Mouse (Mus musculus) embryonic facial prominence, embryonic 10.5 days (tissue): ENCODE results near the gene Kcnn3. TPM values are rescaled to one million over a fixed set of nuclear protein-coding genes. Genes with fewer than 3 reads are reported as not detected.

Source experiments
- DNase-seq: peaks from one replicate; pipeline ENCODE4 v3.0.0-alpha.2; 2017; ENCODE audit warnings: low spot score
- H3K27ac ChIP-seq: fragments of 300-500 bp; sonication (generic); replicated peaks from 2 replicates; pipeline ENCODE4 v1.5.1; 2016; ENCODE audit warnings: mild to moderate bottlenecking
- H3K27me3 ChIP-seq: fragments of 300-500 bp; sonication (generic); replicated peaks from 2 replicates; pipeline ENCODE4 v1.6.1; 2016; ENCODE audit warnings: low read depth, mild to moderate bottlenecking; ENCODE audit not compliant: poor library complexity, severe bottlenecking
- H3K36me3 ChIP-seq: fragments of 300-500 bp; sonication (generic); replicated peaks from 2 replicates; pipeline ENCODE4 v1.6.1; 2016; ENCODE audit warnings: mild to moderate bottlenecking, moderate library complexity
- H3K4me1 ChIP-seq: fragments of 300-500 bp; sonication (generic); 2 replicates; pipeline ENCODE4 v1.6.1; 2016
- H3K4me3 ChIP-seq: fragments of 300-500 bp; sonication (generic); 2 replicates; pipeline ENCODE4 v1.5.1; 2016; ENCODE audit warnings: mild to moderate bottlenecking, moderate library complexity
- H3K9me3 ChIP-seq: fragments of 300-500 bp; sonication (generic); 2 replicates; pipeline ENCODE4 v1.6.1; 2016; ENCODE audit warnings: mild to moderate bottlenecking
- WGBS: fragments of 180-500 bp; shearing (Covaris S2); methylation state at CpG from one replicate; pipeline ENCODE4 v1.1.7; 2016; 5-methylcytosine and 5-hydroxymethylcytosine counted together
- polyA plus RNA-seq: library from polyadenylated mRNA; unstranded; fragments of >200 nt; fragmentation: Nextera tagmentation; extraction: Ambion mirVana; gene quantifications from 2 replicates; pipeline ENCODE4 v1.2.1, GENCODE M21; 2016

Kcnn3 gene
- polyA plus RNA-seq, 1 experiment from 2014 or later = 0.62 TPM

DNA sequence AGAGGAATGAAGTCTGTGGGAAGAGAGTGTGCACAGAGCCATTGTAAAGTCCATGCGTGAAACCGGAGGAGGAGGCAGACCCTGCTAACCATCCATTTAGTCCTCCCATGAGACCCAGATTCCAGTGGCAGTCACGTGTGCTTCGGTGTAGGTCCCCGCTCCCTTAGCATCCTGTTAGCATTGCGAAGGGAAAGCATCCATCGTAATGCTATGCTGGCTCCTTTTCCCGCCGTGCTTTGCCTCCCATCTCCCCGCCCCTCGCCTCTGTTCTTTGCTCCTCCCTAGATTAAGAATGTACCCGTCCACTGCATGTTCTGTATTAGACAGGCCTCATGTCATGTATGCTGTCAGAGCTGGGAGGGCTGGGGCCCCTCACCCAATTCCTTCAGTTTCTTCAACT is 144.8 kb downstream of the Kcnn3 start:
- peak; percentile 33 for DNase-seq
- Histone ChIP-seq H3K27me3 (0 out of 2 replicates have a peak, but pooled peaks cover 4% of the 10 kb centered on the region), H3K36me3 (no peaks in the 10 kb centered on the region), H3K4me1 (peaks cover 46% of the 10 kb centered on the region), H3K27ac (no peak overlapping the region), H3K4me3 (no peak overlapping the region), H3K9me3 (no peaks in the 10 kb centered on the region)
- WGBS = 66% methylated on average over 12 of the region's 12 CpGs

DNA sequence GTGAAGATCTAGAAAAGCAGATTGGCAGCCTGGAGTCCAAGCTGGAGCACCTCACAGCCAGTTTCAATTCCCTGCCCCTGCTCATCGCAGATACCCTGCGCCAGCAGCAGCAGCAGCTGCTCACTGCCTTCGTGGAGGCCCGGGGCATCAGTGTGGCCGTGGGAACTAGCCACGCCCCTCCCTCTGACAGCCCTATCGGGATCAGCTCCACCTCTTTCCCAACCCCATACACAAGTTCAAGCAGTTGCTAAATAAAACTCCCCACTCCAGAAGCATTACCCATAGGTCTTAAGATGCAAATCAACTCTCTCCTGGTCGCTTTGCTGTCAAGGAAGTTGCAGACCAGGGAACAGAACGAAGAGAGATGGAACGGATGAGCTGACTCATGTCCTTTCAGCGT is 147.2 kb downstream of the Kcnn3 start:
- H3K4me1 ChIP-seq = peaks cover 46% of the 10 kb centered on the region
- H3K36me3 ChIP-seq = no peaks in the 10 kb centered on the region
- no peak for DNase-seq
- 0 out of 2 replicates have a peak overlapping the region, but pooled peaks have one; percentile 21 for H3K27ac ChIP-seq
- H3K4me3 ChIP-seq = no peak overlapping the region
- 0 out of 2 replicates have a peak, but pooled peaks cover 4% of the 10 kb centered on the region for H3K27me3 ChIP-seq
- no peaks in the 10 kb centered on the region for H3K9me3 ChIP-seq
- 42% methylated on average over 11 of the region's 11 CpGs for WGBS

DNA sequence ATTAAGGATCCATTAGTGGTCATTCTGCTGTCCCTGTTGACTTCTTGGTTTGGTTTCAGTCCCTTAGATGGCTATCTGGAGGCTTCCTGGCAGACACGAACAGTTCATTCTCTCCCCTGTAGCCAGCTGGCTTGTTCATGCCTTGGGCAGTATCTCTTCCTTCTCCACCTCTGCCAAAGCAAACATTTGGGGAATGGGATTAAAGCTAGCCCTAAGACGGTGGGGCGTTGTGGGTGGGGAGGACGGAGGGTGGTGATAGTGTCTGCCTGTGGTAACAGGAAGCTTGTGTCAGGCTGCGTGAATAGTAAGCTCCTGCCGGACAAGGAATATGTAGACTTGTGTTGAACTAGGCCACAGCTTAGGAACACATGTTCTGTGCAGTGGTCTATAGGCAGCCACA is 151.4 kb downstream of the Kcnn3 start:
- H3K27ac ChIP-seq = no peak overlapping the region
- no peaks in the 10 kb centered on the region for H3K27me3 ChIP-seq
- no peak for DNase-seq
- WGBS = 72% methylated on average over 6 of the region's 6 CpGs
- H3K9me3 ChIP-seq = no peaks in the 10 kb centered on the region
- H3K4me3 ChIP-seq = no peak overlapping the region
- no peaks in the 10 kb centered on the region for H3K36me3 ChIP-seq
- peaks cover 10% of the 10 kb centered on the region for H3K4me1 ChIP-seq

DNA sequence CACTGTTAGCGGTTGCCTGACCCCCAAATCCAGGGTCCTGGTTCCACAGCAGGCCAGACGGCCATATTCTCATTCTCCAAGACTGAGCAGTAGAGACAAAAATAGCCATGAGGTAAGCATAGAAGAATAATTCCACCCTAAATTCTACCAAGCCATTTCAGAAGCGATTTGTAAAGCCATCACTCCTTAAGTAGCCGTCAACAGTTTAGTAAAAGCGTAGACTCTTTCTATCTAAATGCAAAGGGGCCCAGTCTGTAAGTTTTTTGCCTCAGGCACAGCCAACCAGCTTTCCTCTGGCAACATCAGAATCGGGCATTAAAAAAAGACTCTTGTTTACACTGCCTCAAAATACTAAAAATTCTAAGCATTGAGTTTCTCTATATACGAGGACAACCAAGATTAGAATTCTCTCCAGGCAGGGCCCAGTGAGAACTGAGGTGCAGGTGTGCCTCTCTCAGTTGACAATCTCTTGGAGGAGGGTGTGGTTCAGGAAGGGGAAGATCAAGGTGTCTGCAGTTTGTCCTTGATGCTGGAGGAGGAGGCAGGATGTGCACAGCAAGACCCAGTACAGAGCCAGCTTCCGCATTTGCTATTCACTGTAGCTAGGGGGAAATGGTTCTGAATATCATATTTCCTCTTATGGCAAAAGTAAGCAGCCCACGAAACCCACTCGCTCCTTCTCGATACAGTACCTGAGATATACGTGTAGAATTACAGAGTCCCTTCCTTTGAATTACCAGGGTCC is 152.8 kb downstream of the Kcnn3 start:
- Histone ChIP-seq H3K4me3 (no peak overlapping the region), H3K4me1 (peaks cover 4% of the 10 kb centered on the region; the same call in 1 of the 2 replicates), H3K36me3 (no peaks in the 10 kb centered on the region), H3K9me3 (no peaks in the 10 kb centered on the region), H3K27me3 (no peaks in the 10 kb centered on the region), H3K27ac (no peak overlapping the region)
- 86% methylated on average over 12 of the region's 12 CpGs for WGBS
- no peak for DNase-seq

DNA sequence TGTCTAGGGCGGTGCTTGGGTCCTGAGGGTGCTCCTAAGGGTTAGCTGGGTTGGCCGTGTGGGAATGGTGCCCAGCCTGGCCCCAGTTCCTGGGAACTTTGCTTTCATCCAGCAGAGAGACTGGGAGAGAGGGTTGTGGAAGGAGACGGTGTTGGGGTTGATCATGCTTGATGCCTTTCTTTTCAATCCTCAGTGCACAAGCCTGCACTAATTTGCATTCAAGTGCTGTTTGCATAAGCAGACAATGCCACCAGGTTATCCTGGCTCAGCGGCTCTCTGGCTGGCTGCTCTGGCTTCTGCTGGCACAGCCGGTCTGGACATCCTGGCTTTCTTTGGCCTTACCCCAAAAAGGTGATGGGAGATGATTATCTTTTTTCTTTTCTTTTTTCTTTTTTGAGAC is 157.7 kb downstream of the Kcnn3 start:
- Histone ChIP-seq H3K27ac (no peak overlapping the region), H3K27me3 (0 out of 2 replicates have a peak, but pooled peaks cover 6% of the 10 kb centered on the region), H3K9me3 (no peaks in the 10 kb centered on the region), H3K4me3 (no peak overlapping the region), H3K36me3 (no peaks in the 10 kb centered on the region), H3K4me1 (peaks cover 10% of the 10 kb centered on the region; the same call in 1 of the 2 replicates)
- DNase-seq = no peak
- WGBS = 68% methylated on average over 5 of the region's 5 CpGs

DNA sequence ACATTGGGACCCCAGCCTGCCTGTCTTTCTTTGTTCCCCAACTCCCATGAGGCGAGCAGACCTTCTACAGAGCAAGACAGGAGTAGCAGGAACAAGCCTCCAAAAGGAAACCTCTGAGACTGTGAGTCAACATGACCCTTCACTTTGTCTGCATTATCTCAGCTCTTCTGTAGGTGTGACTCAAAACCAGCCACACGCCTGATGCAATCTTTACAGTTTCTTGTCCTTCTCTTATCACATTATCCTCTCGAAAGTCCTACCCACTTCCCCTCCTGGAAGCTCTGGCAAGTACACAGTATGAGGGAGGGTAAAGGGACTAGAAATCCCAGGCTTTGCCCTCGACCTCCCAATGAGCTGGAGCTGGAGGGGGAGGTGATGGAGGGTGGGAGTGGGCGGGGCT is 166.1 kb downstream of the Kcnn3 start:
- Histone ChIP-seq H3K36me3 (no peaks in the 10 kb centered on the region), H3K4me1 (peaks cover 16% of the 10 kb centered on the region; the same call in 1 of the 2 replicates), H3K27me3 (peaks cover 20% of the 10 kb centered on the region; the same call in 1 of the 2 replicates), H3K4me3 (no peak overlapping the region), H3K27ac (no peak overlapping the region), H3K9me3 (0 out of 2 replicates have a peak, but pooled peaks cover 3% of the 10 kb centered on the region)
- DNase-seq = no peak
- 56% methylated on average over 5 of the region's 5 CpGs for WGBS

DNA sequence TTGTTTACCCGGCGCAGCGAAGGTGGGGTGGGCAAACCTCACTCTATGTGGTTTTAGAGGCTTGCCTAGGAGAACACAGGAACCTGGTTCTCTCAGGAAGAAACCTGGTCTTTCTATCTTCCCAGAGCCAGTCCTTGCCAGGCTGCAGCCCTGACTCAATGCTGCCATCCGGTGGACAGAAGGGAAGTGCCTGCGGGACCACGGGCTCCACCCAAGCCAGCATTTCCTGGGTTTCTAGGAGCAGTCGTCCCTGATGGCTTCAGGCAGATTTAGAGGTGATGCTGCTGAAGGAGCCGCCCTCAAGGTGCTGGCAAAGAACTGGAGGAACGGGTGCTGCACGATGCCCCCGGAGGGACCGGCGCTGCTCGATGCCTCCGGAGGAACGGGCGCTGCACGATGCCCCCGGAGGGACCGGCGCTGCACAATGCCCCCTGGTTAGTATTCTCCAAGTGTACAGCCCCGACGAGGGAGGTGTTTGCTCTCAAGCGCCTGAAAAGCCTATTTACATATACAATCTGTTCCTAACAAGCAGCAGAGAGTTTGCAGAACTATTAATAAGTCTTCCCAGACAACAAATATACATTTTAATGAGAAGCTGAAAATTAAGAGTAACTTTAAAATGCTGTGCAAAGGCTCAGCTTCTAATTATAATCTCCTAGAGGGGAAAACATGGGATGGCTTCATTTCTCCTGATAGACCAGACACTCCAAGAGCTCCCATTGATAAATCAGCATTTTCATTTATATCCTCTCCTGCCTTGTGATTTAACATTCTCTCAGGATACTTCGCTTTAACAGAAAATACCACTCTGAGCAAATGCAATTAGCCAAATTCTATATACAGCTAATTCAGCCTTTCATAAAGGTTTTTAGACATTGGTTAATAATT is 169.0 kb downstream of the Kcnn3 start:
- H3K4me1 ChIP-seq = peaks cover 9% of the 10 kb centered on the region; the same call in 1 of the 2 replicates
- DNase-seq = peak; percentile 88
- 0 out of 2 replicates have a peak, but pooled peaks cover 9% of the 10 kb centered on the region for H3K9me3 ChIP-seq
- H3K36me3 ChIP-seq = no peaks in the 10 kb centered on the region
- peaks cover 9% of the 10 kb centered on the region; the same call in 1 of the 2 replicates for H3K27me3 ChIP-seq
- 5% methylated on average over 25 of the region's 25 CpGs for WGBS
- H3K4me3 ChIP-seq = peak overlapping the region; percentile 61
- H3K27ac ChIP-seq = peak overlapping the region; percentile 82

DNA sequence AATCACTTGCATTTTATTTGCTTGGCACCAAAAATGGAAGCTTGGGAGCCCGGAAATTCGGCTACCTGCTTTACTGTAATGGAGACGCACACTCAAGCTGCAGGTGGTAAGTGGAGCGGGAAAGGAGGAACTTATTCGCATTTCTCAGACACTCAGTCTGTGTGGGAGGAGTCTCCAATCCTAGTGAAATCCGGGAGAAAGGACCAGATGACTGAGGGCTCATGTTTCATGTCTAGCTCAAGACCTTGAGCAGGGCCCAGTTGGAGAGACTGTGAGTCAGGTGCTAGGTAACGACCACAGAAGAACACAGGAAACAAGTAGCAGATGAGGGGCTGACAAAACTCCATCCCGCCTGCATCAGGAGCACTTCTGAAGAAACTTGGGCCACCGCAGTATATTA is 171.8 kb downstream of the Kcnn3 start:
- peaks cover 9% of the 10 kb centered on the region; the same call in 1 of the 2 replicates for H3K27me3 ChIP-seq
- H3K4me3 ChIP-seq = no peak overlapping the region
- 0 out of 2 replicates have a peak, but pooled peaks cover 10% of the 10 kb centered on the region for H3K9me3 ChIP-seq
- H3K27ac ChIP-seq = no peak overlapping the region
- WGBS = 69% methylated on average over 9 of the region's 9 CpGs
- no peak for DNase-seq
- no peaks in the 10 kb centered on the region for H3K36me3 ChIP-seq
- peaks cover 9% of the 10 kb centered on the region; the same call in 1 of the 2 replicates for H3K4me1 ChIP-seq

DNA sequence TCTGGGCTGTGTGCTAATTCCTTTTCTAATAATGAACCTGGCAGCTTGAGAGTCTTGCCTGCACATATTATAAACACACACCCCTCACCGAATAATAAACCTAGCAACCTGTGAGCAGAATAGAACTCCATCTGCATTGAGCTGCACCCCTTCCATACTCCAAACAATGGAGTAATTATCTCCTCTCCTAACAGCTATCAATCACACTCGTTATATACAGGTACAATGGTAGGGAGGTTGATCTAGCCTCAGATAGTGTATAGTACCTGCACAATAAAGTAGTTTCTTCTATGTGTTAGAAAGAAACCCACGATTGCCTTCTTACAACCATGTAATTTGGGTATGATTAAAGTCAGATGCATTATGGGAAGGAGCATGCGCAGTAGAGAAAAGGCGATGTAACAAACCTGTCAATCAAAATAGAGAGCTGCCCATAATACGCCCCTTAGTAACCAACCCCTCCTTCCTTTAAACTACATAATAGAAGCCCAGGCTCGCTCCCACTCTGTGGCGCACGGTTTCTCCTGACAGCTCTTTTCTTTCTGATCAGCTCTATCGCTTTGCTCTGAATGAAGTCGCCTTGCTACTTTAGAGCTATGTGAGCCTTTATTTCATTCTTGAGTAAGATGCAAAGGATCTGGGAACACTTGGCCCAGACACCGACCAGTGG is 176.3 kb downstream of the Kcnn3 start:
- no peak for DNase-seq
- no peak overlapping the region for H3K27ac ChIP-seq
- H3K27me3 ChIP-seq = no peaks in the 10 kb centered on the region
- no peaks in the 10 kb centered on the region for H3K4me1 ChIP-seq
- WGBS = 85% methylated on average over 12 of the region's 12 CpGs
- no peak overlapping the region for H3K4me3 ChIP-seq
- no peaks in the 10 kb centered on the region for H3K36me3 ChIP-seq
- H3K9me3 ChIP-seq = 0 out of 2 replicates have a peak, but pooled peaks cover 7% of the 10 kb centered on the region

DNA sequence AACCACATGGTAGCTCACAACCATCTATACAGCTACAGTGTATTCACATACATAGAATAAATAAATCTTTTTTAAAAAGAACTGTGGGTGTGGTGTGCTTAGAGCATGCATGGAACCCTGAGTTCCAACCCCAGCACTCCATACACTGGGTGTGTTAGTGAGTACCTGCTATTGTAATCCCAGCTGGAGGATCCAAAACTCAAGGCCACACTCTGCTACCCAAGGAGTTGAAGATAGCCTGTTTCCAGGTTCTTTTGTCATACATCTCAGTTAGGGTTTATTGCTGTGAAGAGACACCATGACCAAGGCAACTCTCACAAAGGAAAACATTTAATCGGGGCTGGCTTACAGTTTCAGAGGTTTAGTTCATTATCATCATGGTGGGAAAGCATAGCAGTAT is 179.0 kb downstream of the Kcnn3 start:
- Histone ChIP-seq H3K9me3 (0 out of 2 replicates have a peak, but pooled peaks cover under 1% of the 10 kb centered on the region), H3K4me3 (no peak overlapping the region), H3K27me3 (no peaks in the 10 kb centered on the region), H3K27ac (no peak overlapping the region), H3K36me3 (no peaks in the 10 kb centered on the region), H3K4me1 (0 out of 2 replicates have a peak, but pooled peaks cover 2% of the 10 kb centered on the region)
- no peak for DNase-seq
- WGBS = 91% methylated on average over 1 of the region's 1 CpGs

DNA sequence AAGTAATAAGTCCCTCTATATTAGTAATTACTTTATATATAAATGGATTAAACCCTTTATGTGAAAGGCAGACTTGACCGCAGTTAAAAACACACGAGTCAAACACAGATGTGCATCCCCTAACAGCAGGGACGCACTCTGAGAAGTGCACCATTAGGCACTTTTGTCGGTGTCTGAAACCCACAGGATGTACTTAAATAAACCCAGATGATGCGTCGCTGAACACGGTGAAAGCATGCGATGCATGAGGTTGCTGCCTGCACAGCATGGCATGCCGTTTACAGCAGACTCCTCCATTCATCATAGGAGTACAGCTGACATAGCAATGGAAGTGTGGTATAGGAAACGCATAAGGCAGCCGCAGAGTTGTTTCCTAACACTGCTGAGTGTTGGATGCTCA is 180.5 kb downstream of the Kcnn3 start:
- Histone ChIP-seq H3K27ac (no peak overlapping the region), H3K36me3 (no peaks in the 10 kb centered on the region), H3K4me1 (0 out of 2 replicates have a peak, but pooled peaks cover 2% of the 10 kb centered on the region), H3K9me3 (no peaks in the 10 kb centered on the region), H3K27me3 (no peaks in the 10 kb centered on the region), H3K4me3 (no peak overlapping the region)
- DNase-seq = no peak
- WGBS = 75% methylated on average over 11 of the region's 11 CpGs

DNA sequence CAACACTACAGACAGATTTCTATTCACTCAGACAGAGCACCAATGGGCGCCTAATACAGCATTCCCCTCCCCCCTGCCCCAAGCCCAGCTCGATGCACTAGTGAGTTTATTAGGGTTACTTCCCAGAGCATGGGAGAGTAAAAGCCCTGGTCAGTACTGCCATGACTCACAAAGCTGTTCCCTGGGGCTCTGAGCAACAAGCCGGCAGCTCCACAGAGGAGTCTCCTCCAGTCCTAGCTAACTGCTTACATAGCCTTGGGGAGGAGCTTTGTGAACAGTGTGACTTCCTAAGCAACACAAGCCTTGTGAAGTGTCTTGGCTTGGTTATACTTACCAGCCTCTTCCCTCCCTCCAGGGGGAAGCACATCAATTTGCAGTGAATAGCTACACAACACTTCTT is 183.6 kb downstream of the Kcnn3 start:
- H3K4me1 ChIP-seq = 0 out of 2 replicates have a peak, but pooled peaks cover 2% of the 10 kb centered on the region
- H3K9me3 ChIP-seq = no peaks in the 10 kb centered on the region
- 40% methylated on average over 3 of the region's 3 CpGs for WGBS
- no peaks in the 10 kb centered on the region for H3K36me3 ChIP-seq
- no peak for DNase-seq
- no peak overlapping the region for H3K4me3 ChIP-seq
- no peak overlapping the region for H3K27ac ChIP-seq
- H3K27me3 ChIP-seq = no peaks in the 10 kb centered on the region
